Mouse (Mus musculus): ENCODE results near the gene T2. TPM values are rescaled to one million over a fixed set of nuclear protein-coding genes. Genes with fewer than 3 reads are reported as not detected.
"Not testable (repeated sequence)": the region's sequence is repeated elsewhere in the genome, so short reads cannot be mapped to it uniquely, and the experiment has no call there.

The T2 gene
- polyA plus RNA-seq, 1 experiment from 2014 or later = 0.26 TPM

GRCm38 (mm10) chr17:8403932-8404331, 48.1 kb downstream of the T2 start:
- H3K9ac ChIP-seq; H3K9me3 ChIP-seq; H3K4me2 ChIP-seq; H3K27ac ChIP-seq; ATAC-seq (ENCODE audit: borderline replicate concordance, extremely low read depth, low FRiP score, low TSS enrichment); H3K4me3 ChIP-seq; H3K4me1 ChIP-seq; H3K27me3 ChIP-seq; H3K36me3 ChIP-seq: not testable (repeated sequence)
- WGBS = 49% methylated on average over 8 of the region's 8 CpGs

GRCm38 (mm10) chr17:8406285-8406684, 50.5 kb downstream of the T2 start:
- 45% methylated on average over 6 of the region's 6 CpGs for WGBS
- ATAC-seq (ENCODE audit: borderline replicate concordance, extremely low read depth, low FRiP score, low TSS enrichment) = no peak

GRCm38 (mm10) chr17:8408002-8408401, 52.2 kb downstream of the T2 start:
- H3K36me3 ChIP-seq; H3K9ac ChIP-seq; H3K27ac ChIP-seq; H3K4me1 ChIP-seq; H3K4me3 ChIP-seq; ATAC-seq (ENCODE audit: borderline replicate concordance, extremely low read depth, low FRiP score, low TSS enrichment); H3K27me3 ChIP-seq; H3K9me3 ChIP-seq; H3K4me2 ChIP-seq: not testable (repeated sequence)
- 59% methylated on average over 4 of the region's 4 CpGs for WGBS

More at GRCm38 (mm10) chr17:8406285-8406684, 50.5 kb downstream of the T2 start:
- H3K27me3 ChIP-seq = no peaks in the 10 kb centered on the region
- H3K4me2 ChIP-seq = no peak overlapping the region
- no peaks in the 10 kb centered on the region for H3K36me3 ChIP-seq
- H3K9ac ChIP-seq = no peak overlapping the region
- no peak overlapping the region for H3K27ac ChIP-seq
- 0 out of 2 replicates have a peak, but pooled peaks cover 6% of the 10 kb centered on the region for H3K4me1 ChIP-seq
- no peaks in the 10 kb centered on the region for H3K9me3 ChIP-seq
- H3K4me3 ChIP-seq = no peak overlapping the region

- H3K36me3 ChIP-seq = no peaks in the 10 kb centered on the region
- H3K27me3 ChIP-seq = no peaks in the 10 kb centered on the region
- no peak overlapping the region for H3K9ac ChIP-seq
- WGBS = 5% methylated on average over 16 of the region's 16 CpGs
- H3K9me3 ChIP-seq = no peaks in the 10 kb centered on the region
- no peak overlapping the region for H3K4me3 ChIP-seq
- no peak overlapping the region for H3K4me2 ChIP-seq
- no peak overlapping the region for H3K27ac ChIP-seq
- peak; percentile 19; the same call in 1 of the 2 replicates for ATAC-seq (ENCODE audit: borderline replicate concordance, extremely low read depth, low FRiP score, low TSS enrichment)
- 0 out of 2 replicates have a peak, but pooled peaks cover 6% of the 10 kb centered on the region for H3K4me1 ChIP-seq
Measured at GRCm38 (mm10) chr17:8408589-8409295, 53.0 kb downstream of the T2 start.

- no peaks in the 10 kb centered on the region for H3K9me3 ChIP-seq
- no peaks in the 10 kb centered on the region for H3K36me3 ChIP-seq
- H3K4me3 ChIP-seq = no peak overlapping the region
- H3K27me3 ChIP-seq = no peaks in the 10 kb centered on the region
- H3K4me1 ChIP-seq = 0 out of 2 replicates have a peak, but pooled peaks cover 6% of the 10 kb centered on the region
- no peak for ATAC-seq (ENCODE audit: borderline replicate concordance, extremely low read depth, low FRiP score, low TSS enrichment)
- WGBS = 76% methylated on average over 2 of the region's 2 CpGs
- no peak overlapping the region for H3K4me2 ChIP-seq
- H3K9ac ChIP-seq = no peak overlapping the region
- H3K27ac ChIP-seq = no peak overlapping the region
Measured at GRCm38 (mm10) chr17:8410330-8410729, 54.5 kb downstream of the T2 start.

GRCm38 (mm10) chr17:8413656-8414055, 57.9 kb downstream of the T2 start:
- no peak overlapping the region for H3K27ac ChIP-seq
- H3K27me3 ChIP-seq = no peaks in the 10 kb centered on the region
- no peak overlapping the region for H3K4me3 ChIP-seq
- H3K9me3 ChIP-seq = no peaks in the 10 kb centered on the region
- ATAC-seq (ENCODE audit: borderline replicate concordance, extremely low read depth, low FRiP score, low TSS enrichment) = no peak; the same call in 1 of the 2 replicates
- WGBS = 61% methylated on average over 5 of the region's 5 CpGs
- H3K4me1 ChIP-seq = 0 out of 2 replicates have a peak, but pooled peaks cover 5% of the 10 kb centered on the region
- no peak overlapping the region for H3K9ac ChIP-seq
- H3K4me2 ChIP-seq = no peak overlapping the region
- H3K36me3 ChIP-seq = no peaks in the 10 kb centered on the region

GRCm38 (mm10) chr17:8415533-8415932, 59.7 kb downstream of the T2 start:
- no peaks in the 10 kb centered on the region for H3K27me3 ChIP-seq
- no peak overlapping the region for H3K27ac ChIP-seq
- H3K4me2 ChIP-seq = no peak overlapping the region
- H3K4me1 ChIP-seq = no peaks in the 10 kb centered on the region
- ATAC-seq (ENCODE audit: borderline replicate concordance, extremely low read depth, low FRiP score, low TSS enrichment) = peak; percentile 84
- H3K36me3 ChIP-seq = no peaks in the 10 kb centered on the region
- 18% methylated on average over 8 of the region's 8 CpGs for WGBS
- H3K9me3 ChIP-seq = no peaks in the 10 kb centered on the region
- no peak overlapping the region for H3K4me3 ChIP-seq
- no peak overlapping the region for H3K9ac ChIP-seq

- no peaks in the 10 kb centered on the region for H3K27me3 ChIP-seq
Measured at GRCm38 (mm10) chr17:8416865-8417264, 61.1 kb downstream of the T2 start.

GRCm38 (mm10) chr17:8420739-8421138, 64.9 kb downstream of the T2 start:
- 74% methylated on average over 1 of the region's 1 CpGs for WGBS
- no peaks in the 10 kb centered on the region for H3K9me3 ChIP-seq

More at GRCm38 (mm10) chr17:8416865-8417264, 61.1 kb downstream of the T2 start:
- no peak overlapping the region for H3K4me2 ChIP-seq
- H3K9me3 ChIP-seq = no peaks in the 10 kb centered on the region
- ATAC-seq (ENCODE audit: borderline replicate concordance, extremely low read depth, low FRiP score, low TSS enrichment) = no peak
- 42% methylated on average over 8 of the region's 8 CpGs for WGBS
- H3K4me3 ChIP-seq = no peak overlapping the region
- H3K9ac ChIP-seq = no peak overlapping the region
- no peaks in the 10 kb centered on the region for H3K4me1 ChIP-seq
- H3K36me3 ChIP-seq = no peaks in the 10 kb centered on the region
- H3K27ac ChIP-seq = no peak overlapping the region

GRCm38 (mm10) chr17:8421517-8421916, 65.7 kb downstream of the T2 start:
- no peak overlapping the region for H3K4me2 ChIP-seq
- no peak overlapping the region for H3K27ac ChIP-seq
- H3K9me3 ChIP-seq = no peaks in the 10 kb centered on the region
- no peaks in the 10 kb centered on the region for H3K4me1 ChIP-seq
- no peak overlapping the region for H3K9ac ChIP-seq
- 28% methylated on average over 5 of the region's 5 CpGs for WGBS
- no peak overlapping the region for H3K4me3 ChIP-seq
- no peaks in the 10 kb centered on the region for H3K27me3 ChIP-seq
- no peaks in the 10 kb centered on the region for H3K36me3 ChIP-seq
- ATAC-seq (ENCODE audit: borderline replicate concordance, extremely low read depth, low FRiP score, low TSS enrichment) = no peak

More at GRCm38 (mm10) chr17:8420739-8421138, 64.9 kb downstream of the T2 start:
- H3K4me2 ChIP-seq = no peak overlapping the region
- no peak overlapping the region for H3K9ac ChIP-seq
- H3K4me1 ChIP-seq = no peaks in the 10 kb centered on the region
- H3K4me3 ChIP-seq = no peak overlapping the region
- no peak for ATAC-seq (ENCODE audit: borderline replicate concordance, extremely low read depth, low FRiP score, low TSS enrichment)
- H3K36me3 ChIP-seq = no peaks in the 10 kb centered on the region
- no peak overlapping the region for H3K27ac ChIP-seq
- H3K27me3 ChIP-seq = no peaks in the 10 kb centered on the region

GRCm38 (mm10) chr17:8423283-8423682, 67.5 kb downstream of the T2 start:
- Histone ChIP-seq H3K4me2 (no peak overlapping the region), H3K27ac (no peak overlapping the region), H3K9ac (no peak overlapping the region), H3K9me3 (no peaks in the 10 kb centered on the region), H3K27me3 (peaks cover 9% of the 10 kb centered on the region), H3K4me3 (no peak overlapping the region), H3K4me1 (no peaks in the 10 kb centered on the region), H3K36me3 (no peaks in the 10 kb centered on the region)
- WGBS = 58% methylated on average over 2 of the region's 2 CpGs
- no peak for ATAC-seq (ENCODE audit: borderline replicate concordance, extremely low read depth, low FRiP score, low TSS enrichment)

- no peak overlapping the region for H3K4me3 ChIP-seq
- H3K4me2 ChIP-seq = no peak overlapping the region
- no peak overlapping the region for H3K9ac ChIP-seq
- ATAC-seq (ENCODE audit: borderline replicate concordance, extremely low read depth, low FRiP score, low TSS enrichment) = no peak
- peaks cover 70% of the 10 kb centered on the region for H3K27me3 ChIP-seq
- H3K9me3 ChIP-seq = no peaks in the 10 kb centered on the region
- no peaks in the 10 kb centered on the region for H3K36me3 ChIP-seq
- peaks cover 13% of the 10 kb centered on the region for H3K4me1 ChIP-seq
- no peak overlapping the region for H3K27ac ChIP-seq
- WGBS = under 1% methylated on average over 16 of the region's 16 CpGs
Measured at GRCm38 (mm10) chr17:8429436-8429835, 73.6 kb downstream of the T2 start.
